Mouse (Mus musculus) heart, embryonic 14.5 days (tissue): ENCODE data around the gene Fam160a1. TPM values are rescaled to one million over a fixed set of nuclear protein-coding genes. Genes with fewer than 3 reads are reported as not detected.

Experiments
- ATAC-seq: fragments of 200-750 bp; cut with Nextera tagmentation; 2 replicates; pipeline ENCODE4 v1.8.0; 2017; ENCODE audit warnings: low read depth, moderate TSS enrichment; ENCODE audit not compliant: insufficient number of reproducible peaks, insufficient read depth, low FRiP score
- H3K27ac ChIP-seq, 2 experiments: fragments of 200-500 bp in 1 of 2; fragments of 300-500 bp in 1 of 2; sonication (generic) in 1 of 2; replicated peaks in 1 of 2; 2 replicates each; pipeline ENCODE4 v1.5.1; 2012 to 2014; ENCODE audit warnings: low read depth in 2 of 2, low read length in 2 of 2, control low read depth in 1 of 2, mild to moderate bottlenecking in 1 of 2, mixed read lengths in 1 of 2; ENCODE audit not compliant: control insufficient read depth in 1 of 2, insufficient read depth in 1 of 2
- H3K27me3 ChIP-seq: fragments of 300-500 bp; sonication (generic); 2 replicates; pipeline ENCODE4 v1.6.1; 2014; ENCODE audit warnings: mild to moderate bottlenecking, low read length, control low read depth; ENCODE audit not compliant: control insufficient read depth, insufficient read depth
- H3K36me3 ChIP-seq: fragments of 300-500 bp; sonication (generic); 2 replicates; pipeline ENCODE4 v1.6.1; 2014; ENCODE audit warnings: mild to moderate bottlenecking, control low read depth, low read length, mixed read lengths; ENCODE audit not compliant: control insufficient read depth, insufficient read depth
- H3K4me1 ChIP-seq, 2 experiments: fragments of 200-500 bp in 1 of 2; fragments of 300-500 bp in 1 of 2; sonication (generic) in 1 of 2; 2 replicates each; pipeline ENCODE4 v1.6.1; 2012 to 2014; ENCODE audit warnings: low read length in 2 of 2, control low read depth in 1 of 2, mixed read lengths in 1 of 2; ENCODE audit not compliant: control insufficient read depth in 2 of 2, insufficient read depth in 2 of 2
- H3K4me2 ChIP-seq: fragments of 300-500 bp; sonication (generic); 2 replicates; pipeline ENCODE4 v1.6.1; 2014; ENCODE audit warnings: mild to moderate bottlenecking, low read length
- H3K4me3 ChIP-seq, 2 experiments: fragments of 200-500 bp in 1 of 2; fragments of 300-500 bp in 1 of 2; sonication (generic) in 1 of 2; 2 replicates each; pipeline ENCODE4 v1.5.1; 2012 to 2014; ENCODE audit warnings: low read length in 2 of 2, mild to moderate bottlenecking in 2 of 2, control low read depth in 1 of 2, low read depth in 1 of 2, moderate library complexity in 1 of 2; ENCODE audit not compliant: control insufficient read depth in 1 of 2, insufficient read depth in 1 of 2
- H3K9ac ChIP-seq: fragments of 300-500 bp; sonication (generic); 2 replicates; pipeline ENCODE4 v1.6.1; 2014; ENCODE audit warnings: mild to moderate bottlenecking, low read length
- H3K9me3 ChIP-seq: fragments of 300-500 bp; sonication (generic); 2 replicates; pipeline ENCODE4 v1.6.1; 2016; ENCODE audit warnings: low read length, control low read depth; ENCODE audit not compliant: control insufficient read depth
- WGBS: fragments of 180-500 bp; shearing (Covaris S2); extraction: QIAGEN DNeasy Blood & Tissue Kit; methylation state at CpG from one replicate; pipeline ENCODE4 v1.1.7; 2014; 5-methylcytosine and 5-hydroxymethylcytosine counted together
- polyA plus RNA-seq: library from polyadenylated mRNA; unstranded; fragments of >200 nt; fragmentation: Nextera tagmentation; extraction: Ambion mirVana; gene quantifications from 2 replicates; pipeline ENCODE4 v1.2.1, GENCODE M21; 2014

Fam160a1 gene
- polyA plus RNA-seq, 1 experiment from 2014 or later = 7.4 TPM

- H3K4me2 ChIP-seq = no peak overlapping the region
- 83% methylated on average over 5 of the region's 5 CpGs for WGBS
Measured at GRCm38 (mm10) chr3:85855947-85856346, 38.9 kb upstream of the Fam160a1 start.

GRCm38 (mm10) chr3:85855043-85855442 lies 38.0 kb upstream of the Fam160a1 start:
- Histone ChIP-seq H3K4me1 (peaks cover 12 to 14% of the 10 kb centered on the region in 2 experiments), H3K9me3 (no peaks in the 10 kb centered on the region), H3K4me3 (no peak overlapping the region), H3K27me3 (no peaks in the 10 kb centered on the region), H3K36me3 (no peaks in the 10 kb centered on the region), H3K9ac (no peak overlapping the region), H3K27ac (no peak overlapping the region), H3K4me2 (no peak overlapping the region)
- no peak for ATAC-seq
- WGBS = 94% methylated on average over 3 of the region's 3 CpGs

More at GRCm38 (mm10) chr3:85855947-85856346, 38.9 kb upstream of the Fam160a1 start:
- H3K9me3 ChIP-seq = no peaks in the 10 kb centered on the region
- no peak overlapping the region for H3K9ac ChIP-seq
- no peaks in the 10 kb centered on the region for H3K27me3 ChIP-seq
- no peak overlapping the region for H3K27ac ChIP-seq
- H3K4me1 ChIP-seq = peaks cover 12 to 14% of the 10 kb centered on the region in 2 experiments
- no peaks in the 10 kb centered on the region for H3K36me3 ChIP-seq
- H3K4me3 ChIP-seq = no peak overlapping the region
- ATAC-seq = no peak

GRCm38 (mm10) chr3:85854143-85854542 lies 37.1 kb upstream of the Fam160a1 start:
- Histone ChIP-seq H3K27ac (no peak overlapping the region), H3K9me3 (no peaks in the 10 kb centered on the region), H3K4me1 (peaks cover 8 to 14% of the 10 kb centered on the region in 2 experiments), H3K4me2 (no peak overlapping the region), H3K4me3 (no peak overlapping the region), H3K27me3 (no peaks in the 10 kb centered on the region), H3K36me3 (no peaks in the 10 kb centered on the region), H3K9ac (no peak overlapping the region)
- no peak for ATAC-seq
- 89% methylated on average over 6 of the region's 6 CpGs for WGBS

- no peak overlapping the region for H3K9ac ChIP-seq
- no peak overlapping the region for H3K4me3 ChIP-seq
- H3K27ac ChIP-seq = no peak overlapping the region
- H3K9me3 ChIP-seq = no peaks in the 10 kb centered on the region
- H3K4me2 ChIP-seq = no peak overlapping the region
- no peaks in the 10 kb centered on the region for H3K27me3 ChIP-seq
- 50% methylated on average over 4 of the region's 4 CpGs for WGBS
- no peak for ATAC-seq
- peaks cover 6 to 12% of the 10 kb centered on the region in 2 experiments for H3K4me1 ChIP-seq
- no peaks in the 10 kb centered on the region for H3K36me3 ChIP-seq
Measured at GRCm38 (mm10) chr3:85853715-85854114, 36.6 kb upstream of the Fam160a1 start.

GRCm38 (mm10) chr3:85850079-85850478 lies 33.0 kb upstream of the Fam160a1 start:
- Histone ChIP-seq H3K4me3 (no peak overlapping the region), H3K4me1 (no peaks in the 10 kb centered on the region), H3K9me3 (no peaks in the 10 kb centered on the region), H3K4me2 (no peak overlapping the region), H3K9ac (no peak overlapping the region), H3K27ac (no peak overlapping the region), H3K36me3 (no peaks in the 10 kb centered on the region), H3K27me3 (no peaks in the 10 kb centered on the region)
- WGBS = 50% methylated on average over 1 of the region's 1 CpGs
- no peak for ATAC-seq

- H3K9ac ChIP-seq = no peak overlapping the region
- no peaks in the 10 kb centered on the region for H3K27me3 ChIP-seq
- no peaks in the 10 kb centered on the region for H3K36me3 ChIP-seq
- ATAC-seq = no peak
- no peaks in the 10 kb centered on the region for H3K9me3 ChIP-seq
- H3K4me1 ChIP-seq = peaks cover 9 to 15% of the 10 kb centered on the region in 2 experiments
- H3K4me3 ChIP-seq = no peak overlapping the region
- H3K27ac ChIP-seq = no peak overlapping the region
- WGBS = 83% methylated on average over 1 of the region's 1 CpGs
- no peak overlapping the region for H3K4me2 ChIP-seq
Measured at GRCm38 (mm10) chr3:85846316-85846715, 29.2 kb upstream of the Fam160a1 start.

- WGBS = 70% methylated on average over 6 of the region's 6 CpGs
- no peak for ATAC-seq
Measured at GRCm38 (mm10) chr3:85845341-85845740, 28.2 kb upstream of the Fam160a1 start.

GRCm38 (mm10) chr3:85842881-85843218 lies 25.8 kb upstream of the Fam160a1 start:
- Histone ChIP-seq H3K9ac (peak overlapping the region; percentile 44; the same call in 1 of the 2 replicates), H3K4me2 (peak overlapping the region; percentile 38; the same call in 1 of the 2 replicates)
- no peak for ATAC-seq

More at GRCm38 (mm10) chr3:85845341-85845740, 28.2 kb upstream of the Fam160a1 start:
- H3K27me3 ChIP-seq = no peaks in the 10 kb centered on the region
- no peak overlapping the region for H3K27ac ChIP-seq
- peaks cover 9 to 15% of the 10 kb centered on the region in 2 experiments for H3K4me1 ChIP-seq
- H3K9me3 ChIP-seq = no peaks in the 10 kb centered on the region
- no peak overlapping the region for H3K4me3 ChIP-seq
- no peak overlapping the region for H3K9ac ChIP-seq
- no peaks in the 10 kb centered on the region for H3K36me3 ChIP-seq
- H3K4me2 ChIP-seq = no peak overlapping the region

More at GRCm38 (mm10) chr3:85842881-85843218, 25.8 kb upstream of the Fam160a1 start:
- H3K9me3 ChIP-seq = no peaks in the 10 kb centered on the region
- no peaks in the 10 kb centered on the region for H3K36me3 ChIP-seq
- peaks cover 9 to 15% of the 10 kb centered on the region in 2 experiments for H3K4me1 ChIP-seq
- H3K4me3 ChIP-seq = no peak overlapping the region
- peak overlapping the region; percentile 79 to 87 for H3K27ac ChIP-seq
- no peaks in the 10 kb centered on the region for H3K27me3 ChIP-seq
